Mouse (Mus musculus) kidney, adult 18-20 months (tissue): ENCODE measurements around the gene Zfp446.

Experiments
- DNase-seq: peaks from one replicate; pipeline ENCODE4 v3.0.0; 2021

Gene Zfp446

DNA sequence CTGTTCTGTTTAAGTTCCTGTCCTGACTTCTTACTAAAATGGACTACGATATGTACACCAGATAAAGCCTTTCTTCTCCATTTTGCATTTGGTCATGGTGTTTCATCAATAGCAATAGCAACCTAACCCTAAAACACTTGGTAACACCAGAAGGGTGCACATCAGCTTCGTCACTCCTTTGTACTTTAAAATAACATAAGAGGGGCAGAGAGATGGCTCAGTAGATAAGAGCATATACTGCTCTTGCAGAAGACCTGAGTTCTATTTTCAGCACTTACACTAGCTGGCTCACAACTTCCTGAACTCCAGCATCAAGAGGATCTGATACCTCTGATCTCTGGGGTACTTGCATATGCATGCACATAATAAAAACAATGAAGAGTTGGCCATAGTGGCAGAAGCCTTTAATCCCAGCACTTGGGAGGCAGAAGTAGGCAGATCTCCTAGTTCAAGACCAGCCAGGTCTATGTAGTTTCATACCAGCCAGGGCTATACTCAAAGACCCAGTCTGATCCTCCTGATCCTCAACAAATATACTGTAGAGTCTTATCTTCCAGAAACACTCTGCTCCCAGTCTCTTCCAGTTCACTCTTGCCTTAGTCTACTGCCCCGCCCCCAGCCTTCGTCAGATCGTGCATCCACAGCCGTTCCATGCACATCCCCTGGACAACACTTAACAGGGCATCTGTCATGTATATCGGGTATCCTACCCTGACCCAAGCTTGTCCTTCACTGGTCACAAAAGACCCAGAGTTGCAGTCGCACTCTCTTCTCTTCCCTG, 10.0 kb downstream of the Zfp446 start:
- no peak for DNase-seq

DNA sequence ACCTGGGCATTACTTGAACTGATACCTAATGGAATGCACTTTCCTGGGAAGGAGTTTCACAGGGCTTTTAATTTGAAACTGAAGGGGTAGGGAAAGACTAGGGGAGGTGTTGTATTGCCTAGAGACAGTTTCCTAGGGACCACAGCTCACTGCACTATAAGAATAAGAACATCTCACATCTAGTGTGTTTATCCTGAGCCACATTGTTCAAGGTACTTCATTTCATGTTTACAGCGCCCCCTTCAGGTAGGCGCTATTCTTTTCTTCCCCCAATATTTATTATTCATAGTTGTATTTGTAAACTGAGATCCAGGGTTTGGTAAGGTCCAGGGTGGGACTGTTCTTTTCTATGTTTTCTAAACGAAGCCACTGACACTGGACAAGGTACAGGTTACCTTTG, 14.6 kb downstream of the Zfp446 start:
- DNase-seq = no peak

DNA sequence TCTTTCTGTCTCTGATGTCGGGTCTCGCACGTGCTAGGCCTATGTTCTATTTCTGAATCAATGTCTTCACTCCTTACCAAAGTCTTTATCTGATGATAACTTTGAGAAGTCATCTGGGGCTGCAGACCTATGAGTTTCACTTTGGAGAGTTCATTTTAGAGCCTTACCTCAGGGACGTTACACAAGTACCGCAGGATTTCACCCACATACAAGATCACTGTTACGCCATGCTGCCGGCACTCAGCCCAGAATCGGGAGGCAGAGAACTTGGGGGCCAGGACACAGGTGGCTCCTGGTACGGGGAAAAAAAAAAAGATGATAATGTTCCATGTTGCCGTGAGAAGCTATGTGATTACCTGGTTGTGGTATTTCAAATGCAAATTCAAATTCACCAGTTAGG, 15.5 kb downstream of the Zfp446 start:
- no peak for DNase-seq

DNA sequence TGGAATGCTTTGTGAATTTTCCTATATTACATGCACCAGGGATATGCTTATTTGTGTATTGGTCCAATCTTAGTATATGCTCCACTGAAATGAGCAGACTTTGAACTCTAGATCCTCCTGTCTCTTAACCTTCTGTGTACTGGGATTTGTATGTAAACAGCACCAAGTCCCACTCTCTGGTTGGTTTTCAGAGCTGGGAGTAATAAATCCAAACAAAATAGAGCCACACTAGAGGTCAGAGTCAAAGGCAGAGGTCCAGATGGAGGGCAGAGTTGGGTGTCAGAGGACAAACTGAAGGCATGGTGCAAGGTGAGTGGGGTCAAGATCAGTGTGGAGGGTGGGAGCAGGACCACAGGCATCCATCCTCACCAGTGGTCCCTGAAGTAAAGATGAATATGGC, 18.2 kb downstream of the Zfp446 start:
- DNase-seq = no peak

DNA sequence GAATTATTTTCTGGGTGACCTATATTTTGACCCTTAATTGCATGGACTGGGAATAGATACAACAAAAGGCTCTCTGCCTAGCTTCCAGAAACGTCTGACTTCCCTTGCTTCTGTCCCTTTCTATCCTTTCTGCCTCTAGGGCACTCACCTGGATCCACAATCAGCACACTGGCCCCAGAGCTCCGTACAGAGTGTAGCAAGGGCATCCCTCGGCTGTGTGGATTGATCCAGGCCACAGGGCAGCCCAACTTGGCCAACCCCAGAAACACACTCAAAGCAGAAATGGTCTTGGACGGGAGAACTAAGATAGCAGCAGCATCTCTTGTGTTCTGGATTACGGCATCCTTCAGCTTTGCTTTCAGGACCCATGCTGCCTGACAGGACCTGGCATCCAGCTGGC, 19.6 kb downstream of the Zfp446 start:
- no peak for DNase-seq

DNA sequence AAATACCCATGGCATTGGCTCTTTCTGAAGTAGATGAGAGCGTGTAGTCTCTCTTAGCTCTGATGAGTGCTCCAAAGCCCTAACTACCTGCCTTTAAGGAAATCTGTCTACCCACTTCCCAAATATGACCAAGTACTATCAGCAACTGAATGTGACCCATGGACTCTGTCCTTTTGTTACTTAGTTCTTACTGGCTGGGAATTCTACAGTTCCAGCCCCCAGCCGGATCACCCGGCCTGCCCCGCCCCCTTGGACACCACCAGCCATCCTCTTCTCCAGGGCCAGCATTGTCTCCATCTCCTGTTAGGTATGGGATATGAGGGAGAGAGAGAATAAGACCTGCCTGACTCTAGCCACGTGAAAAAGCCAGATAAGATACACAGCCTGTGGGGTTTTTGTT, 20.4 kb downstream of the Zfp446 start, which contains the start of gene Slc27a5:
TSS of gene Slc27a5 (minus strand) at position 140 of the 400 bp plus-strand sequence.
- DNase-seq = no peak

DNA sequence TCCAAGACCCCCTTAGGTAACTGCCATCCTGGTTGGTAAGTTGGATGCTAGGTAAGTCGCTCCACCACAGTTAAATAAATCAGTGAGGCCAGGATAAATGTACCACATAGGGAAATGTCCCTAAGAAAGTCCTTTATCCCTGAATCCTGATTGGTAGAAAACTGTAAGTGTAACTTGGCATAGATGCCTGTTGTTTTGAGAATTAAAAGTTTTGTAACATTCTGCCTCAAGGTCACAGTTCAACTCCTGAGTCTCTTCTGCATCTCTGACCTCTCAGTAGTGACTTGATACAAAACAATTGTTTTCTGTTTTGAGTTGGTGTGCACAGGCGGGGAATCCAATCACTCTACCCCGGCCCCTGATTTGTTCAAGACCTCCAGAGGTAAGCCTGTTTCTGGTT, 21.2 kb downstream of the Zfp446 start, which contains the start of gene Trim28:
TSS of gene Trim28 (plus strand) at position 264 of the 400 bp plus-strand sequence.
- no peak for DNase-seq

DNA sequence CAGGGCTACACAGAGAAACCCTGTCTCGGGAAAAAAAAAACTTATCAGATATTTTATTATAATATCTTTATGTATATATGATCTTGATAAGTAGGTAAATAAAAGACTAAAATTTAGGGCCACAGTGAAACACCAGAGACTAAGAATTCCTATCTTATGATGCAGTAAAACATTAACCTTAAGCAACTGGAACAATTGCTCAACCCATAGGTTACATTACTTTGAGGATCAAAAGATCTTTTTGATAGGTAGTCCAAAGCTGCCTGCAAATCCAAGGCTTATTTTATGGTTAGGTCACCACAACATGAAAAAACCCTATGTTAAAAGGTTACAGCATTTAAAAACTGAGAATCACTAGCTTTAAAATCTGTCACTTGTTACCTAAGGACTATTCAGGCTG, 23.9 kb downstream of the Zfp446 start:
- no peak for DNase-seq

DNA sequence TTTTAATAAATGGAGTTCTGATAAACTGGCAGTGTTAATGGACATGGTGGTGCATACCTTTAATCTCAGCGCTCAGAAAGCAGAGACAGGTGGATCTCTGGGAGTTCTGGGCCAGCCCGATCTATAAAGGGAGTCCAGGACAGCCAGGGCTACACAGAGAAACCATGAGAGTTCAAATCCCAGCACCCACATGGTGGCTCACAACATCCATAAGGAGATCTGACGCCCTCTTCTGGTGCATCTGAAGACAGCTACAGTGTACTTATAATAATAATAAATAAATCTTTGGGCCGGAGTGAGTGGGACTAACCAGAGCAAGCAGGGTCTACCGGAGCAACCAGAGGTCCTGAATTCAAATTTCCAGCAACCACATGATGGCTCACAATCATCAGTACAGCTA, 25.7 kb downstream of the Zfp446 start:
- no peak for DNase-seq

DNA sequence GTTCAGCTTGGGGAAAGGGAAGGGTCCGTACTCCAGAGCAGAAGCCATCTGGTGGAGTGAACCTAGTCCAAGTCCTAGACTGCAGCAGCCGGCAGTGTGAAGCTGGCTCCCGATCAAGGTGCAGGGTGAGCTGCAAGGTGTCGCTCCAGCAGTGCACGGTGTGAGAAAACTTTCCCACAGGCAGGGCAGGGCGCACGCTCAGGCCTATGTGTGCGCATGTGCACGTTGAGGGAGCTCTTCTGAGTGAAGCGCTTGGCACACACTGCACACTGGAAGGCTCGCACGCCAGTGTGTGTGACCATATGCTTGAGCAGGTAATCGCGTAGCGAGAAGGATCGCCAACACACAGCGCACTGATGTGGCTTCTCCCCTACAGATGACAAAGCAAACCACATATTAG, 28.4 kb downstream of the Zfp446 start:
- no peak for DNase-seq

DNA sequence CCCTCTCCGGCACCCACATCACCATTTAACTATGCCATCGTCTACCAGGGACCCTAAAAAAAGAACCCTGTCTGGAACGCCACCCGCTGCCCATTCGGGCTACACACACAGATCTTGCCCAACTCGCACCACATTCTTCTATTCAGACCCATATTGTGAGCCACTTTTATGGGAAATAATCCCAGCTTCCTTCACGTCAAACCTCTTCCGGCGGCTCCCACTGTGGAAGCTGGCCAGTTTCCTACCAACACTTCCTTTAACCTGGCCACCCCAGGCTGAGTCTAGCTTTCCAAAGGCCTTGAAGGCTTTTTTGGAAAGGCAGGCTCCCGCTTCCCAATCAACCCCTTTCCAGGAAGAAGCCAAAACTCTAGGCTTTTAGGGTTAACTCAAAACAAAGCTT, 28.9 kb downstream of the Zfp446 start:
- no peak for DNase-seq

DNA sequence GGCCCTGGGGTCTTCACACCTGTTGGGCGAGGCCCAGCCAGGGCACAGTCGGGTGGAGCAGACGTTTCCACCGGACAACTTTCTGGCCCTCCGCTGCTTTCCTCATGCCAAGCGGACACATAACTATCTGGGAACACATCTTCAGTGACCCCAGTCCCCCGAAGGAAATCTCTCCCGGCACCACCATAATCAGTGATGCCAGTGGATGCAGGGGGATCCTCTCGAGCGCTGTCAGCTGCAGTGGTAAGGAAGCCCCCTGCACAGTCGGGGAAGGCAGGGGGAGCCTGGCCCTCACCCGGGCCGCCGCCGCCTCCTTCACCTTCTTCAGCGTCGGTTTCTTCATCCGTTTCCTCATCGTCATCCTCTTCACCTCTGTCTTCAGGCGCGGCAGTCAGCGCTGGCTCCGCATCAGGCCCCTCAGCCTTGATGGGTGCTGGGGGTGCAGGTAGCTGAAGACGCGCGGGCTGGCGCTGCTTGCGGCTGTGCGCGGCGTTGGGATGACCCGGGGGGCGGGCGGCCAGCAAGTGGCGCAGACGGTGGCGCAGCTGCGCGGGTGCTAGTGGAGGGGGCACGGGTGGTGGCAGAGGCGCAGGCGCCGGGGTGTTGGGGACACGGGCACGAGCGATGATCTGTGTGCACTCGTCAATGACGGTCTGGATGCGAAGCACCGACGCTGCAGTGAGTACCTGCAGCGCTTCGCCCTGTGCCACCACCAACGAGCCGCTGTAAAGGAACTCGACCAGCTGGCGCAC, 29.9 kb downstream of the Zfp446 start:
- no peak for DNase-seq

DNA sequence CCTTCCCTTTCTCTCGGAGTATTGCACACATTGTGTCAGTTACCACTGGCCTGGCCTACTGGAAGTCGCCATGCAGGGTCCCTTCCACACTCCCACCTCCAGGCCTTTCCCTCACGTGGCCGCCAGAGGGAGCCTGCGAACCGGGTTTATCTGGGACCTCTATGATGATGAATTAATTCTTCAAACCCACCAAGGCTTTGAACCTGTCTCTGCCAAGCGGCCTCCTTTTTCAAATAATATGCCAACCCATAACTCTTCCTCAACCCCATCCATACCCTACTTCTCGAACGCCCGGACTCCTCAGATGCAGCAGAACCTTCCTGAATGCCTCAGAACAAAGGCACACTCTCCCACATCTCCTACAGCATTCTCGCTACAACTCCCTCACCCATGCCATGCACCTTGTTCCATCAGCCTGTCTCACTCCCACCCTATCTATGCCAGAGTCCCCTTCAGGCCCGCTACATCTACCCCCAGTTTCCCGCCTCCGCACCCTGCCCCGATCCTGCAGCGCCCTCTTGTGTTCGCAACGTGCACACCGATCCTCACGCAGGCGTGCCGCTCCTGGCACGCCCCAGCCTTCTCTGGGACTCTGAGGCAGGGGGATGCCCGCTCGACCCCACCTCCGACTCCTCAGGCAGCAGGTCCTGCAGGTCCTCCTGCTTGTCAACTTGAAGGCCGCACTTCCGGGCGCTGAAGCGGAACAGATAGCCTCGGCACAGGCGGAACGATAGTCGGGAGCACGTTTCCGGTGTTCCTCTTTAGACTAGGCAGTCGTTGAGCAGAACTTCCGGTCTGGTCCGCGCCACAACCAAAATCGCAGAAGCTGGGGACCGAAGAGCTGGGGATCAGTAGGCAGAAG, 31.7 kb downstream of the Zfp446 start:
- DNase-seq = peak; percentile 96

DNA sequence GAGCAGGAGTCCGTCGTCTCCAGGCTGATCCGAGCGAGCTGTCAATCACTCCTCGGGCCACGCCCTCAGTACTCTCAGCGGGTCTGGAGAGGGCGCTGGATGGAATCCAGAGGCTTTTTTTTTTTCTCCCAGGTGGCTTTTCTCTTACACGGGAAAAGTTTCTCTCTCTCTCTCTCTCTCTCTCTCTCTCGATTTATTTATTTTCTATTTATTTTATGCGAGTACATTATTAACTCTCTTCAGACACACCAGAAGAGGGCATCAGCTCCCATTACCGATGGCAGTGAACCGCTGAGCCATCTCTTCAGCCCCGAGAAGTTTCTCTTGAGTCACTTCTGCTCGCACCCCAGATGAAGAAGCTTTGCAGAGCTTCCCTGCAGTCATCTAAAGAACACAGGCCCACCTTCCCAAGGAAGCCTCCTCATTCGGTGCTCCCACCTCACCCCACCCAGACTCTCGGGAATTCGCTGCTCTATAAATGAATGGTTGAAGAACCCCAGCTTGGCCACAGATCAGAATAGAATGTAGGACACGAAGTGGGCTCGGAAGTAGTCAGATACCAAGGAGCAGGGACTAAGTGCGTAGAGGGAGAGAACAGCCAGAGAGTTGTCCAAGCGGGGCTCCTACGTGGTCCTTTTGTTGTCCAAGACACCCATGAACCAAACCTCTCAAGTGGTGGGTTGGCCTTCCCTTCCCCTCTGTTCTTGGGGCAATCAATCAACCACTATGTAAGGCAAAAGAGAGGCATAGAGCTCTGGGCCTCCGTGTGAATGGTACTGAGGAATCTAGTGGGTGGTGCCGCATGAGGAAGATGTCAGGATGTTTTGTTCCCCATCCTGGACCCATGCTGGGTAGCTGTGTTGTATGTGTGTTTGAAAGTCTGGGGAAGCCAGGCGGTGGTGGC, 32.6 kb downstream of the Zfp446 start, which contains the start of gene Zbtb45:
TSS of gene Zbtb45 (minus strand) at position 30 of the 904 bp plus-strand sequence.
- DNase-seq = no peak

DNA sequence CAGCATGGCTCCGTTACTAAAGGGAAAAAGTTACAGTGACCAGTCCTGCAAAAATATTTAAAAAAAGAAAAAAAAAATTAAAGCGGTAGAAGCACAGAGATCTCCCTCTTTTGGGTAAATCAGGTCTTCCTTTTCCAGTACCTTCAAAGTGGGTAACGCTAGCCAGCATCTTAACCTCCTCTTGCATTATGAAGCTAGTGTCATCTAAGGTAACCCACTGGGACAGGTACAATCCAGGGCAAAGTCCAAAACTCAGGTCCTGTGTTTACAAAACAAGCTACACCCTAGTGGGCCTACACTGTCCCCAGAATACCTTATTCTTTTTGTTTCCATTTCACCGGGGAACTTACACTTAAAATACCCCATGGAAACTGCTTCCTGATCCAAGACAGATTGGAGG, 36.0 kb downstream of the Zfp446 start:
- no peak for DNase-seq

DNA sequence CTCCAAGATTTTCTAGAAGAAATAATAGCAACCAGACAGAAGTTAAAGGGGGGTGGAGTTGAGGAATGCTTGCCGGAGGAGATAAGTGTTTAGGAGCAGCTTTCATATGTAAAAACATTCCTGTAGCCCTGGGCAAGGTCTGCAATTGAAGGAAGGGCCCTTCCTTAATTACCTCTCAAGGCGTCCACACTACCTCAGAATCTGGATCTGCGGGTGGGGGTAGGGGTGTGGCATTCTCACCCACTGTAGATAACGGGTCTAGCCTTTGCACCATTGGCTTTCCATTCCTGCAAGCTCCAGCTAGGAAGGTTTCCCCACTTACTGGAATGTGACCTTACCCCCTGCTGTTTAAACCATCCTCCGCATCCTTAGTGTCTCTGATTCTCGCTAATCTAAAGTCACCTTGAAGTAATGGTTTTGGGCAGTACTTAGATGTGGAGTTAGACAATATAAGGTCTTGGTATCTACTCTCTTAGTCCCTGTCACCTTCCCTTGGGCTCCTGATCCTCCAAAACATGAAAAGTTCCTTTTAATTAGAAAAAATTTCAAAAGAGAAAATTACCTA, 36.7 kb downstream of the Zfp446 start:
- DNase-seq = no peak

DNA sequence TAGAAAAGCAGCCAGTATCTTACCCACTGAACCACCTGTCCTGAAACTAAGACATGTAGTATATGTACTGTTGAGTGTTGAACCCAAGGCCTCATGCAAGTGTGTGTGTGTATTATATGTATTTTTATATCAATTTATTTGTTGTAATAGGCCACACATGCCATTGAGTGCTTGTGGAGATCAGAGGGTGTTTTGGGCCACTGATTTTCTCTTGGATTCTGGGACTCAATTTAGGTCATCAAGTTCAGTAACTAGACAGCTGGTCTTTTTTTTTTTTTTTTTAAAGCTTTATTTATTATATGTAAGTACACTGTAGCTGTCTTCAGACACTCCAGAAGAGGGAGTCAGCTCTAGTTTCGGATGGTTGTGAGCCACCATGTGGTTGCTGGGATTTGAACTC, 37.6 kb downstream of the Zfp446 start:
- no peak for DNase-seq

DNA sequence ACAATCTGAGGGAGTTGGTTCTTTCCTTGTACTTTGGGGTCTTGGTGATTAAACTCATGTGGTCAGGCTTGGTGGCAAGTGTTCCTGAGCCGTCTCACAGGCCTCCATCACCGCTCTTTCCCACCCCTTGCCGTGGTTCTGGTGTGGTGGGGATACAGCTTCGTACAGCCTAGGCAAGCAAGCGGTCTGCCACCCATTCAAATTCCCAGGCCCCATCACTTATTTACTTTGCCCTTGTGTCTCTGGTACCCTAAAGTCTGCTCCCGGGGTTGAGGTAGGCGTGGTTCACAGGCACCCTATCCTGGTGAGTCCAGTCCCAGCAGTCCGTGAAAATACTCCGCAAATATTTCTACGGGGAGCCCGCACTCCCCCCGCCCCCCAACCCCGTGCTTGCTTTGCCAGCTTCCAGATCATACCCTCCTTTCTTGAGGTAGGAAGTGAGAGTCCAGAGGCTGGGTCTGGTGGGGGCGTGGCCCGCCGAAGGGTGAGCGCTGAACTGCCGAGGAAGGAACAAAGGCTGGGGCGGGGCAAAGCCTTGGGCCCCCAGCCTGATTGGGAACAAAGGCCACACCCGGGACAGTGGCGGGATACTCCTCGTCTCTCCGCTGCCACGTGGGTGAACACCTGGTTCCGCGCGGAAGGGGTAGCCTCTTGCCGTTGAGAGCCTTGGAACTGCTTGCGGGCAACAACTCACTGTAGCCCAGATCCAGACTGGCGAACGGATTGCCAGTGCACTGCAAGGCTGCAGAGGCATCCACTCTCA, 45.3 kb downstream of the Zfp446 start:
- DNase-seq = peak; percentile 70

DNA sequence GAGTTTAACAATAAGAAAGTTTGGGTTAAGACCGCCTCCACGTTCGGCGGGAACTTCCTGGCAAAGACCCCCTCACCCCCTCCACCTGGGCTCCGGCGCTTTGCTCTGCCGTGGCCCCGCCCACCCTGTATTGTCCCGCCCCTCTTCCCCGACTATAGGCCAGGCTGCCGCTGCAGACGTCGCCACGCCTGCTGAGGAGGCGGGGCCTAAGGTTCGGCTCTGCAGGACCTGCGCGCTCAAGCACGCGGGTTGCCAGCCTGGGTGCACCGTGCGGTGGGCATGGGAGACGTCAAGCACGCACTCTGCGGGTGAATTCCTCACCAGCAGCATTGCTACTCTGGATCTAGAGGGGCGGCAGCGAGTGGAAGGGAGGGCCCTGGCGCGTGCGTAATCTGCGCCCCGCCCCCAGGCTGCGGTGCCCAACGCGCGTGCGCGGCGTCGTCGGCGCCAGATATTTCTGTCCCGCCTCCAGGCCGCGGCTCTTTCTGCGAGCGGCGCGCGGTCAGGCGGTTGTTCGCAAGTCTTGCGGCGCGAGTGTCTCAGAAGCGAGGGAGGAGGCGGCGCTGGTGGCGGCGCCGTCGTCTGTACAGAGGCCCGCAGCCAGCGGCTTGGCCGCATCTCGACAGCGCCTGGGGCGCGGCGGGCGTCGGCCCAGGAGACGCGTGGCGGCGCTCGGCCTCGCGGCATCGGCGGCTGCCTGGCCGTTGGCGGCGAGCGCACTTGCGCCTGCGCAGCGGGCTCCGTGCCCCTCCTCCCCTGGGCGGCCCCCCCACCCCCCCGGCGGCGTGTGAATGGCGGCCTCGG, 46.5 kb downstream of the Zfp446 start:
- DNase-seq = peak; percentile 98

DNA sequence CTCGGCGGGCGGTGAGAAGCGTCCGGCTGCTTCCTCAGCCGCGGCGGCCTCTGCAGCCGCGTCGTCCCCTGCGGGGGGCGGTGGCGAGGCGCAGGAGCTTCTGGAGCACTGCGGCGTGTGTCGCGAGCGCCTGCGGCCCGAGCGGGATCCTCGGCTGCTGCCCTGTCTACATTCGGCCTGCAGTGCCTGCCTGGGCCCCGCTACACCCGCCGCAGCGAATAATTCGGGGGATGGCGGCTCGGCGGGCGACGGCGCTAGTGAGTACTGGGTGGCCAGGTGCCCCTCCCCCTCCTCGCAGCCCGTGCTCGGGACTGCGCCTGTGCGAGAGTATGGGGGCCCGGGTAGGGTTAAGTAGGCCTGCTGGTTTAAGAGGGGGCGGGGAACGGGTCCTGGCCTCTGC, 47.2 kb downstream of the Zfp446 start:
- peak; percentile 73 for DNase-seq
